30 mouse cellular contexts compared by ENCODE assay signal in the genomic region with DNA sequence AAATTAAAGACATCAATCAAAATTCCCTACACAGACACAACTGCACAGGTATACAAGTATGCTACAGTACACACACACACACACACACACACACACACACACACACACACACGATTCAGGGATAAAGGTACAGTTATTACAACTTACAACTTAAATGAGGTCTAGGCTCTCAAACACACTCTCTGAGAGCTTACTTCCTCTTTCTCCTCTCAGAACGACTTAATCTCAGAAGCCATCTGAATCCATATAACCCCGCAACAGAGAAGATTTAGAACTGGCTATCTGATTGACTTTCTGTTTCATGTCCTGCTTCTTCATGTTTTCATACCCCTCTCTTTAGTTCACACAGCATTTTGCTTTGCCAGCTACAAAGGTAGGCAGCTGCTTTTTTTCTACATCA. TPM values are rescaled to one million over a fixed set of nuclear protein-coding genes. Genes with fewer than 3 reads are reported as not detected.
"Had no signal": no experiment of that assay in that cellular context is flagged by ENCODE, and none has a peak within 500 bp of the region (broad histone marks: within the 10 kb centered on the region; RNA-seq: fewer than 3 reads in every experiment).

No protein-coding gene starts in this region.

- H3K36me3 ChIP-seq: liver, embryonic 15.5 days; lung, embryonic 15.5 days; midbrain, embryonic 10.5 days; midbrain, embryonic 12.5 days; neural tube, embryonic 13.5 days; neural tube, embryonic 15.5 days; stomach, embryonic 15.5 days had no signal

- H3K9me3 ChIP-seq: lung, embryonic 15.5 days; midbrain, embryonic 12.5 days; neural tube, embryonic 13.5 days; neural tube, embryonic 15.5 days; stomach, embryonic 15.5 days had no signal

- H3K27me3 ChIP-seq: liver, embryonic 15.5 days; lung, embryonic 15.5 days; midbrain, embryonic 12.5 days; neural tube, embryonic 13.5 days; neural tube, embryonic 15.5 days; stomach, embryonic 15.5 days had no signal

- ATAC-seq: liver, postnatal 0 days; lung, postnatal 0 days; midbrain, embryonic 16.5 days had no signal

- H3K4me1 ChIP-seq: liver, embryonic 15.5 days; lung, embryonic 15.5 days; midbrain, embryonic 10.5 days; midbrain, embryonic 12.5 days; neural tube, embryonic 13.5 days; neural tube, embryonic 15.5 days; stomach, embryonic 15.5 days had no signal

- DNase-seq: liver, postnatal 0 days; lung, adult 2 months; lung, postnatal 14 days; lung, postnatal 36 days; midbrain, embryonic 14.5 days; retina, postnatal 1 day; right cerebral cortex, adult 18-20 months; right cerebral cortex, postnatal 25 days; right cerebral cortex, postnatal 4 days; spleen, adult 18-20 months; thymus, adult 2 months; thymus, postnatal 25 days; thymus, postnatal 4 days had no signal

- H3K4me3 ChIP-seq: liver, embryonic 15.5 days; lung, embryonic 15.5 days; midbrain, embryonic 10.5 days; midbrain, embryonic 12.5 days; myocyte; neural tube, embryonic 13.5 days; neural tube, embryonic 15.5 days; stomach, embryonic 15.5 days had no signal

RNA-seq across cellular contexts. Expression of a gene that starts 2.9 kb away (rescaled TPM):
- total RNA-seq: megakaryocyte, adult 5-6 weeks; megakaryocyte-erythroid progenitor cell, adult 5-6 weeks had no signal
- polyA plus RNA-seq: liver, embryonic 15.5 days; liver, postnatal 0 days; lung, adult 2 months; lung, embryonic 15.5 days; lung, postnatal 0 days; macrophage; midbrain, embryonic 10.5 days; midbrain, embryonic 12.5 days; midbrain, embryonic 14.5 days; midbrain, embryonic 16.5 days; myocyte; neural tube, embryonic 11.5 days; neural tube, embryonic 13.5 days; neural tube, embryonic 15.5 days; small intestine, adult 2 months; stomach, embryonic 15.5 days; stomach, postnatal 0 days; thymus, adult 2 months; urinary bladder, adult 2 months had no signal
